Mouse (Mus musculus): ENCODE data around the gene Il11ra1. TPM values are rescaled to one million over a fixed set of nuclear protein-coding genes. Genes with fewer than 3 reads are reported as not detected.
A peak's percentile ranks its signal among the peaks of the same experiment; 100 is the strongest.
"Not testable (repeated sequence)": the region's sequence is repeated elsewhere in the genome, so short reads cannot be mapped to it uniquely, and the experiment has no call there.

The Il11ra1 gene
- polyA plus RNA-seq, 1 experiment from 2014 or later, result 32.7 TPM

- WGBS (ENCODE audit: insufficient replicate concordance), result 4% methylated on average over 15 of the region's 15 CpGs
- not testable (repeated sequence) for H3K4me1 ChIP-seq (replicated peaks); H3K27ac ChIP-seq; ATAC-seq (ENCODE audit: low read depth); DNase-seq; H3K36me3 ChIP-seq; H3K9ac ChIP-seq; H3K4me2 ChIP-seq; H3K9me3 ChIP-seq (replicated peaks); H3K4me3 ChIP-seq (replicated peaks)
- peaks cover 40% of the 10 kb centered on the region for H3K27me3 ChIP-seq
Observed at GRCm38 (mm10) chr4:41696452-41696851, 3.3 kb upstream of the Il11ra1 start.

GRCm38 (mm10) chr4:41696930-41697841 lies 2.6 kb upstream of the Il11ra1 start, which contains the start of gene Cntfr:
Gene Cntfr (minus strand): TSS chr4:41697089.
- not testable (repeated sequence) for H3K4me2 ChIP-seq; H3K4me3 ChIP-seq (replicated peaks); H3K9ac ChIP-seq; H3K9me3 ChIP-seq (replicated peaks); H3K4me1 ChIP-seq (replicated peaks); H3K36me3 ChIP-seq; DNase-seq; H3K27ac ChIP-seq; ATAC-seq (ENCODE audit: low read depth)
- 7% methylated on average over 30 of the region's 40 CpGs for WGBS (ENCODE audit: insufficient replicate concordance)
- H3K27me3 ChIP-seq, result peaks cover 40% of the 10 kb centered on the region

- peaks cover 38% of the 10 kb centered on the region for H3K27me3 ChIP-seq
- 25% methylated on average over 25 of the region's 32 CpGs for WGBS (ENCODE audit: insufficient replicate concordance)
Observed at GRCm38 (mm10) chr4:41698421-41699016, 1.3 kb upstream of the Il11ra1 start.

GRCm38 (mm10) chr4:41700224-41700623 lies 435 bp downstream of the Il11ra1 start:
- not testable (repeated sequence) for DNase-seq; H3K4me2 ChIP-seq; H3K27ac ChIP-seq; H3K4me1 ChIP-seq (replicated peaks); ATAC-seq (ENCODE audit: low read depth); H3K9ac ChIP-seq; H3K9me3 ChIP-seq (replicated peaks); H3K36me3 ChIP-seq; H3K4me3 ChIP-seq (replicated peaks)
- peaks cover 50% of the 10 kb centered on the region for H3K27me3 ChIP-seq
- 71% methylated on average over 2 of the region's 8 CpGs for WGBS (ENCODE audit: insufficient replicate concordance)

More at GRCm38 (mm10) chr4:41698421-41699016, 1.3 kb upstream of the Il11ra1 start:
- not testable (repeated sequence) for ATAC-seq (ENCODE audit: low read depth); H3K9me3 ChIP-seq (replicated peaks); DNase-seq; H3K9ac ChIP-seq; H3K36me3 ChIP-seq; H3K4me1 ChIP-seq (replicated peaks); H3K27ac ChIP-seq; H3K4me3 ChIP-seq (replicated peaks); H3K4me2 ChIP-seq

GRCm38 (mm10) chr4:41702226-41702625 lies 2.4 kb downstream of the Il11ra1 start:
- ATAC-seq (ENCODE audit: low read depth), result not testable (repeated sequence)
- peaks cover 56% of the 10 kb centered on the region for H3K27me3 ChIP-seq
- WGBS (ENCODE audit: insufficient replicate concordance), result 43% methylated on average over 2 of the region's 2 CpGs

GRCm38 (mm10) chr4:41704651-41705050 lies 4.9 kb downstream of the Il11ra1 start:
- H3K4me1 ChIP-seq (replicated peaks), result no peaks in the 10 kb centered on the region; the same call in 1 of the 2 replicates
- H3K27ac ChIP-seq, result no peak overlapping the region
- H3K9ac ChIP-seq, result no peak overlapping the region
- no peaks in the 10 kb centered on the region for H3K9me3 ChIP-seq (replicated peaks)
- ATAC-seq (ENCODE audit: low read depth) (no peak), DNase-seq (no peak)
- H3K4me2 ChIP-seq, result no peak overlapping the region
- H3K36me3 ChIP-seq, result no peaks in the 10 kb centered on the region
- H3K4me3 ChIP-seq (replicated peaks), result no peak overlapping the region
- peaks cover 52% of the 10 kb centered on the region for H3K27me3 ChIP-seq
- WGBS (ENCODE audit: insufficient replicate concordance), result 8% methylated on average over 5 of the region's 5 CpGs

More at GRCm38 (mm10) chr4:41702226-41702625, 2.4 kb downstream of the Il11ra1 start:
- H3K36me3 ChIP-seq; DNase-seq; H3K9me3 ChIP-seq (replicated peaks); H3K4me1 ChIP-seq (replicated peaks); H3K27ac ChIP-seq; H3K4me3 ChIP-seq (replicated peaks); H3K9ac ChIP-seq; H3K4me2 ChIP-seq: not testable (repeated sequence)

- Histone ChIP-seq H3K27ac (no peak overlapping the region), H3K4me3 (replicated peaks) (no peak overlapping the region), H3K9me3 (replicated peaks) (no peaks in the 10 kb centered on the region), H3K27me3 (peaks cover 52% of the 10 kb centered on the region), H3K4me1 (replicated peaks) (peaks cover 1% of the 10 kb centered on the region; the same call in 1 of the 2 replicates), H3K4me2 (no peak overlapping the region), H3K36me3 (no peaks in the 10 kb centered on the region), H3K9ac (no peak overlapping the region)
- ATAC-seq (ENCODE audit: low read depth) (no peak), DNase-seq (no peak)
- 61% methylated on average over 19 of the region's 19 CpGs for WGBS (ENCODE audit: insufficient replicate concordance)
Observed at GRCm38 (mm10) chr4:41705922-41706754, 6.3 kb downstream of the Il11ra1 start.

GRCm38 (mm10) chr4:41707011-41707535 lies 7.3 kb downstream of the Il11ra1 start:
- no peak overlapping the region for H3K4me2 ChIP-seq

GRCm38 (mm10) chr4:41708192-41708745 lies 8.5 kb downstream of the Il11ra1 start:
- 36% methylated on average over 8 of the region's 8 CpGs for WGBS (ENCODE audit: insufficient replicate concordance)
- Histone ChIP-seq H3K4me2 (no peak overlapping the region), H3K4me1 (replicated peaks) (peaks cover 18% of the 10 kb centered on the region), H3K36me3 (peaks cover 8% of the 10 kb centered on the region), H3K27me3 (peaks cover 49% of the 10 kb centered on the region), H3K4me3 (replicated peaks) (no peak overlapping the region), H3K27ac (no peak overlapping the region), H3K9me3 (replicated peaks) (no peaks in the 10 kb centered on the region), H3K9ac (no peak overlapping the region)
- no peak for ATAC-seq (ENCODE audit: low read depth)
- DNase-seq, result no peak

More at GRCm38 (mm10) chr4:41707011-41707535, 7.3 kb downstream of the Il11ra1 start:
- H3K36me3 ChIP-seq, result peaks cover 4% of the 10 kb centered on the region
- H3K27me3 ChIP-seq, result peaks cover 52% of the 10 kb centered on the region
- ATAC-seq (ENCODE audit: low read depth) (peak; percentile 54), DNase-seq (peak; percentile 47)
- H3K9me3 ChIP-seq (replicated peaks), result no peaks in the 10 kb centered on the region
- no peak overlapping the region for H3K9ac ChIP-seq
- WGBS (ENCODE audit: insufficient replicate concordance), result 6% methylated on average over 13 of the region's 13 CpGs
- H3K4me1 ChIP-seq (replicated peaks), result peaks cover 10% of the 10 kb centered on the region
- no peak overlapping the region for H3K4me3 ChIP-seq (replicated peaks)
- H3K27ac ChIP-seq, result no peak overlapping the region

GRCm38 (mm10) chr4:41710229-41710628 lies 10.4 kb downstream of the Il11ra1 start:
- H3K36me3 ChIP-seq, result peaks cover 8% of the 10 kb centered on the region
- no peak for ATAC-seq (ENCODE audit: low read depth)
- H3K4me2 ChIP-seq, result no peak overlapping the region
- H3K4me1 ChIP-seq (replicated peaks), result peaks cover 33% of the 10 kb centered on the region
- H3K9ac ChIP-seq, result no peak overlapping the region
- no peaks in the 10 kb centered on the region for H3K9me3 ChIP-seq (replicated peaks)
- no peak overlapping the region for H3K27ac ChIP-seq
- 57% methylated on average over 4 of the region's 4 CpGs for WGBS (ENCODE audit: insufficient replicate concordance)
- no peak for DNase-seq
- no peak overlapping the region for H3K4me3 ChIP-seq (replicated peaks)
- H3K27me3 ChIP-seq, result peaks cover 29% of the 10 kb centered on the region
